Mouse (Mus musculus) intestine, embryonic 14.5 days (tissue): ENCODE measurements at regions not wholly inside any gene's neighbourhood (a gene's known extent, or its start where the extent isn't known, plus 50 kb on each side); places are given as distances from the start of the nearest gene placed in this dataset.

Source experiments
- ATAC-seq: fragments of 200-750 bp; cut with Nextera tagmentation; replicated peaks from 2 replicates; pipeline ENCODE4 v1.8.0; 2017; ENCODE audit warnings: low read depth, moderate number of reproducible peaks, moderate TSS enrichment, moderate library complexity; ENCODE audit not compliant: low FRiP score, low TSS enrichment
- DNase-seq: peaks from one replicate; pipeline ENCODE4 v3.0.0-alpha.2; 2018; ENCODE audit warnings: low spot score
- H3K27ac ChIP-seq: fragments of 300-500 bp; sonication (generic); 2 replicates; pipeline ENCODE4 v1.5.1; 2014; ENCODE audit warnings: low read depth, mild to moderate bottlenecking, control low read depth
- H3K27me3 ChIP-seq: fragments of 300-500 bp; sonication (generic); replicated peaks from 2 replicates; pipeline ENCODE4 v1.6.1; 2014; ENCODE audit warnings: low read length, control low read depth; ENCODE audit not compliant: control insufficient read depth, insufficient read depth
- H3K36me3 ChIP-seq: fragments of 300-500 bp; sonication (generic); 2 replicates; pipeline ENCODE4 v1.6.1; 2014; ENCODE audit warnings: low read length, control low read depth; ENCODE audit not compliant: control insufficient read depth, insufficient read depth
- H3K4me1 ChIP-seq: fragments of 300-500 bp; sonication (generic); replicated peaks from 2 replicates; pipeline ENCODE4 v1.6.1; 2014; ENCODE audit warnings: low read length, control low read depth, mixed read lengths; ENCODE audit not compliant: control insufficient read depth, insufficient read depth
- H3K4me2 ChIP-seq: fragments of 300-500 bp; sonication (generic); 2 replicates; pipeline ENCODE4 v1.6.1; 2014; ENCODE audit warnings: low read length
- H3K4me3 ChIP-seq: fragments of 300-500 bp; sonication (generic); 2 replicates; pipeline ENCODE4 v1.5.1; 2014; ENCODE audit warnings: low read depth, low read length, control low read depth, mixed read lengths
- H3K9ac ChIP-seq: fragments of 300-500 bp; sonication (generic); 2 replicates; pipeline ENCODE4 v1.6.1; 2014; ENCODE audit warnings: mild to moderate bottlenecking, low read length
- H3K9me3 ChIP-seq: fragments of 300-500 bp; sonication (generic); 2 replicates; pipeline ENCODE4 v1.6.1; 2016; ENCODE audit warnings: low read length, control low read depth; ENCODE audit not compliant: control insufficient read depth
- WGBS: fragments of 180-500 bp; shearing (Covaris S2); extraction: QIAGEN DNeasy Blood & Tissue Kit; methylation state at CpG from one replicate; pipeline ENCODE4 v1.1.7; 2014; 5-methylcytosine and 5-hydroxymethylcytosine counted together

DNA sequence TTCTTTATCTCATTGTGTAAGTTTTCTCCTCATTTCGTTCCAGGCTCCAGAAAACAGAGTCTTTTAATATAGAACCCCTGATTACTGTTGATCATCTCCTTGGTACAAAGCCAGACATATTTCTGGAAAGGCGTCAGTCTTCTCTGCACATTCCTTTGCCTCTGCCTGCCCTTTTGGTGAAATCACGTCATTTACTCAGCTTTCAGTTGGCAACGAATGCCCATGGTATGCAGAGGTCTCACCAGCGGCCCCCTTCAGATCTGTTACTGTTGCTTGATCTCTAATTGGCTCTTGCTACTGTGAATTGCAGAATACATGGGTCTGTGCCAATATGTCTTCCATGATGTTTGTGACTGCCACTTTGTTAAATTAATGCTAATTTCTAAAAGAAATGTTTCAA is 412.0 kb upstream of the Pitx2 start:
- no peak for ATAC-seq

DNA sequence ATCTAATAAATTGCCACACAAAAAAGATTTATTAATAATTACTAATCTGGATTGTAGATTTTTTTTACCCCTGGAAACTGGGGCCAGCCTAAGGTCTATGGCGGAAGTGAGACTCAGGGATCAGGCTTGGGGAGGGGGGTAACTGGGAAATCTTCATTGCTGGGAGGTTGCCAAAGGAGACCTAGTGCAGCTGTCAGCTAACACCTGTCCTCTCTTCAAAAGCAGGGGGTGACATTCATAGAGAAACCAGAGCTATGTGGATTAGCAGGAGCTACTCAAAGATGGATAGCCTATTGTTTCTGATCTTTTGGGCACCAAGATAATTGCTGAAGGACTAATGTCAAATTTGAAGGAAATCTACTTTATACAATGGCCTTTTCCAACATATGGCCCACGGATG is 403.7 kb upstream of the Pitx2 start:
- H3K4me3 ChIP-seq, result no peak overlapping the region
- no peak overlapping the region for H3K4me2 ChIP-seq
- H3K9me3 ChIP-seq, result no peaks in the 10 kb centered on the region
- 0 out of 2 replicates have a peak, but pooled peaks cover 4% of the 10 kb centered on the region for H3K4me1 ChIP-seq
- no peaks in the 10 kb centered on the region for H3K36me3 ChIP-seq
- H3K27ac ChIP-seq, result no peak overlapping the region
- 88% methylated on average over 2 of the region's 2 CpGs for WGBS
- ATAC-seq (no peak), DNase-seq (no peak)
- no peaks in the 10 kb centered on the region for H3K27me3 ChIP-seq
- no peak overlapping the region for H3K9ac ChIP-seq

More for the DNA sequence above, 412.0 kb upstream of the Pitx2 start:
- H3K27me3 ChIP-seq, result no peaks in the 10 kb centered on the region
- 0 out of 2 replicates have a peak, but pooled peaks cover 4% of the 10 kb centered on the region for H3K4me1 ChIP-seq
- H3K4me2 ChIP-seq, result no peak overlapping the region
- no peak overlapping the region for H3K4me3 ChIP-seq
- H3K9ac ChIP-seq, result no peak overlapping the region
- H3K9me3 ChIP-seq, result no peaks in the 10 kb centered on the region
- H3K27ac ChIP-seq, result no peak overlapping the region
- no peaks in the 10 kb centered on the region for H3K36me3 ChIP-seq
- no peak for DNase-seq
- 72% methylated on average over 5 of the region's 5 CpGs for WGBS

GRCm38 (mm10) chr3:128797829-128798228 is 401.8 kb upstream of the Pitx2 start:
- Histone ChIP-seq H3K4me2 (no peak overlapping the region), H3K9me3 (no peaks in the 10 kb centered on the region), H3K27ac (no peak overlapping the region), H3K27me3 (no peaks in the 10 kb centered on the region), H3K4me1 (no peaks in the 10 kb centered on the region), H3K9ac (no peak overlapping the region), H3K4me3 (no peak overlapping the region), H3K36me3 (no peaks in the 10 kb centered on the region)
- WGBS, result 65% methylated on average over 1 of the region's 1 CpGs
- ATAC-seq (no peak), DNase-seq (no peak)

DNA sequence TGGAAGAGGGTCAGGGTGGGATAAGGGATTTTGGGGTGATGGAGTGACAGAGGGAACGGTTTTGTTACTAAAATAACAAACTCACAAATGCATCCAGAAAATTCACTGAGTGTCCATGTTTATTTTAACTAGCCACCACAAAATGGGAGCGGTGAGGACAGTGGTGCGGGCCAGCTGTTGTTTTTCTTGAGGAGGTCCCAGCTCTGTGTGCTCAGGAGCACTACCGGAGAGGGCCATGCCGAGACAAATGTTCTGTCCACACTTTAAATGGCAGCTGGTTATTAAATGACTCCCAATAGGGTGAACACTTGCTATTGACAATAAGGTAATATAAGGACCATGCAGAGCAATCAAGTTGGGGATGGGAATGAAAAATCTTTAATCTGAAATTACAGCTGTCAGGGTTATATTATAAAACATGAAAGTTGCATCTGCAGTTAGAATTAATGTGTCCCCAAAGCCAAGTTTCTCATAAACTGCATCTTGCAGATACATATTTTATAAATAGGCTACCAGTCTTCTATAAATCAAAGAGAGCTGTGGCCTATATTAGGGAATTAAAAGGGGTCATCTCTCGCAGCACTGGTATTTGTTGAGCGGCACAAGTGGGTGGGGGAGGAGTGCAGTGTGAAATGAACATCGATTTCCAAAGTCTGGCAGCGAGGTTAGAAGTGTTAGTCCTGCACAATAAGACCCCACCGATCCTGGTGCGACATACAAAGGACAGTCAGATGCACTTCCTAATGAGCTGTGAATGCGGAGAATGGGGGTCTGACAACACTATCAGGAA is 370.1 kb upstream of the Pitx2 start:
- no peak for DNase-seq
- Histone ChIP-seq H3K36me3 (no peaks in the 10 kb centered on the region), H3K9ac (no peak overlapping the region), H3K4me2 (no peak overlapping the region), H3K27ac (no peak overlapping the region), H3K9me3 (no peaks in the 10 kb centered on the region), H3K27me3 (no peaks in the 10 kb centered on the region), H3K4me3 (no peak overlapping the region), H3K4me1 (no peaks in the 10 kb centered on the region)
- ATAC-seq, result no peak
- WGBS, result 60% methylated on average over 12 of the region's 12 CpGs

- Histone ChIP-seq H3K27me3 (no peaks in the 10 kb centered on the region), H3K4me3 (no peak overlapping the region), H3K27ac (no peak overlapping the region), H3K9ac (no peak overlapping the region), H3K9me3 (no peaks in the 10 kb centered on the region), H3K36me3 (no peaks in the 10 kb centered on the region), H3K4me1 (no peaks in the 10 kb centered on the region), H3K4me2 (no peak overlapping the region)
- DNase-seq, result no peak
- 81% methylated on average over 6 of the region's 6 CpGs for WGBS
- no peak for ATAC-seq
Observed at GRCm38 (mm10) chr3:128850327-128850977, 349.2 kb upstream of the Pitx2 start.

GRCm38 (mm10) chr3:128856515-128856914 is 343.2 kb upstream of the Pitx2 start:
- Histone ChIP-seq H3K36me3 (no peaks in the 10 kb centered on the region), H3K9ac (no peak overlapping the region), H3K4me2 (no peak overlapping the region), H3K27me3 (no peaks in the 10 kb centered on the region), H3K9me3 (no peaks in the 10 kb centered on the region), H3K4me1 (no peaks in the 10 kb centered on the region), H3K4me3 (no peak overlapping the region), H3K27ac (no peak overlapping the region)
- no peak for ATAC-seq
- WGBS, result 71% methylated on average over 5 of the region's 5 CpGs
- DNase-seq, result no peak

GRCm38 (mm10) chr3:128881685-128882444 is 317.8 kb upstream of the Pitx2 start:
- H3K9me3 ChIP-seq, result no peaks in the 10 kb centered on the region
- DNase-seq (no peak), ATAC-seq (no peak)
- H3K4me1 ChIP-seq, result peaks cover 7% of the 10 kb centered on the region; the same call in 1 of the 2 replicates
- no peak overlapping the region for H3K27ac ChIP-seq
- no peak overlapping the region for H3K9ac ChIP-seq
- H3K4me2 ChIP-seq, result peak overlapping the region; percentile 7; the same call in 1 of the 2 replicates
- H3K36me3 ChIP-seq, result no peaks in the 10 kb centered on the region
- H3K4me3 ChIP-seq, result no peak overlapping the region
- WGBS, result 25% methylated on average over 10 of the region's 10 CpGs
- no peaks in the 10 kb centered on the region for H3K27me3 ChIP-seq

DNA sequence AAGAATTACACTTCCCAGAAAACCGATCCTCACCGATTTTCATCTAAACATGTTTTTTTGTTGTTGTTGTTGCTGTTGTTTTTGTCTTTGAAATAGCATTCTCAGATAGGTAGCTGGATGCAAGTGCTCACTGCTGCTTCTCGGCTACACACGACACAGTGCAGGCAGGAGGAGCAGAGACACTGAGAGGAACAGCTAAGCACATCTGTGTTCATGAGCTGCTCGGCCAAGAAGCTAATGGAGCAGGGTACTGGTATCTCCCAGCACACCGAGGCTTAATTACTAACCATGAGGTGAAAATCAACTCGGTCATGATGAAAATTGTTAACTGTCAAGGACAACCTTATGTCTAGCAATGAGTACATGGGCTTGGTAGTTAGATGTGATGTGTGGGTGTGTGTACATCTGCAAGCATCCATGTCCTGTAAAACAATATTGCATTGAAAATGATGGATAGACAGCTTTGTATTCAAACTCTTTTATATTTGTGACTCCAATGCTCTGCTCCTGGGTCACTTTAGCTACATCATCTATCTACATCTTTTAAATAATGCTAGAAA is 316.0 kb upstream of the Pitx2 start:
- Histone ChIP-seq H3K36me3 (no peaks in the 10 kb centered on the region), H3K4me1 (peaks cover 7% of the 10 kb centered on the region; the same call in 1 of the 2 replicates), H3K27ac (no peak overlapping the region), H3K27me3 (no peaks in the 10 kb centered on the region), H3K9me3 (no peaks in the 10 kb centered on the region), H3K4me3 (no peak overlapping the region), H3K9ac (no peak overlapping the region), H3K4me2 (no peak overlapping the region)
- no peak for ATAC-seq
- no peak for DNase-seq
- WGBS, result 72% methylated on average over 7 of the region's 7 CpGs
